Mouse (Mus musculus) liver, postnatal 0 days (tissue): ENCODE results near the gene Fcer1g.

Source experiments
- CTCF ChIP-seq: sonication (generic); IDR thresholded peaks from 2 replicates; pipeline ENCODE4 v1.5.1; 2016; ENCODE audit warnings: antibody characterized with exemption, low read depth
- EP300 ChIP-seq: IDR thresholded peaks from 2 replicates; pipeline ENCODE4 v1.6.1; 2016; ENCODE audit warnings: antibody characterized with exemption, low read depth, mild to moderate bottlenecking

DNA sequence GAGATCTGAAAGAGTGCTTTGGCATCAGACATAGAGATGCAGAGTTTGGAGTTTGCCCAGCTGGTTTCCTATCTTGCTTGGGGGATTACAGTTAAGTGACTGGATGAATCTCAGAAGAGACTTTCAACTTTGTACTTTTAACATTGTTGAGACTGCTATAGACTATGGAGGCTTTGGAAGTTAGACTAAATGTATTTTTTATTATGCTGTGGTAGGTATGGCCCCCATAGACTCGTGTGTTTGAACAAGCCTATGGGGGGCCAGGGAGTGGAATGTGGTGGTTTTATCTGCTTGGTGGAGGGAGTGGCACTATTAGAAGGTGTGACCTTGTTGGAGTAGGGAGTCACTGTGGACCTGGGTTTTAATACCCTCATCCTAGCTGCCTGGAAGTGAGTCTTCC, 34.6 kb downstream of the Fcer1g start:
- TF ChIP-seq CTCF (no peak), EP300 (no peak)
